In the genomic region with DNA sequence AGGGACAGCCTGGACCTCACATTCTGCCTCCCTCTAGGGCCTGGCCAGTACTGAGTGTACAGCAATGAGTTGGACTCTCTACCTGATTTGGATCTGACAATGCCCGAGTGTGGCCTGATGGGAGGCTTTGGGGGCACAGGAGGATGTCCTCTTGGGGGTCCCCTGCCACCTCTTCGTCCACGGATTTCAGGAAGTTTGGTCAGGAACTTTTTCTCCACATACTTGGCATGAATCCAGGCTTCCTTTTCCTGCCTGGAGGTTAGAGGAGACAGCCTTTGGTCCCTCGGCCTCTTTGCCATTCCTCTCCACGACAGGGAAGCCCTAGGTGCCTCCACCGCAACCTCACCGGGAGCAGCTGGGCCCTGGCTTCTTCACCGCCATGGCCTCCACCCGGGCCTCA, we compare ENCODE assay signal across 14 mouse cellular contexts. TPM values are rescaled to one million over a fixed set of nuclear protein-coding genes. Genes with fewer than 3 reads are reported as not detected.
DNase-seq lines count a peak whose midpoint lies in the region; ATAC-seq and TF ChIP-seq lines count a peak whose summit lies in the region.
"Had no signal": no experiment of that assay in that cellular context is flagged by ENCODE, and none has a peak within 500 bp of the region (broad histone marks: within the 10 kb centered on the region; RNA-seq: fewer than 3 reads in every experiment).

No protein-coding gene starts in this region.

- DNase-seq in heart, postnatal 4 days, result no peak
- DNase-seq in lung, postnatal 10 days, result peak; percentile 35
- DNase-seq in lung, postnatal 25 days (ENCODE audit: low spot score), result no peak
- DNase-seq in stomach, postnatal 0 days (ENCODE audit: low spot score), result no peak
- DNase-seq in frontal cortex, postnatal 36 days (ENCODE audit: low spot score in 2 of 2), result no peak
- DNase-seq: cerebellum, adult 11-12 months; gastrocnemius, postnatal 10 days had no signal

- peaks cover 32% of the 10 kb centered on the region for H3K4me1 ChIP-seq in heart, embryonic 15.5 days (replicated peaks)
- peaks cover 19% of the 10 kb centered on the region for H3K4me1 ChIP-seq in kidney, embryonic 16.5 days (ENCODE audit: insufficient read depth, low read length)
- peaks cover 1% of the 10 kb centered on the region for H3K4me1 ChIP-seq in stomach, postnatal 0 days (replicated peaks; ENCODE audit: control insufficient read depth, insufficient read depth)

- no peak for ATAC-seq in heart, embryonic 15.5 days (replicated peaks; ENCODE audit: insufficient number of reproducible peaks, insufficient read depth, low FRiP score, low read depth)
- ATAC-seq in kidney, embryonic 16.5 days (ENCODE audit: low FRiP score, low TSS enrichment), result no peak
- ATAC-seq in stomach, postnatal 0 days (ENCODE audit: low FRiP score, low TSS enrichment), result no peak

- 53% methylated on average over 9 of the region's 9 CpGs for WGBS in heart, embryonic 15.5 days
- 58% methylated on average over 9 of the region's 9 CpGs for WGBS in kidney, embryonic 16.5 days
- 60% methylated on average over 9 of the region's 9 CpGs for WGBS in stomach, postnatal 0 days

- no peak overlapping the region for H3K4me3 ChIP-seq in heart, embryonic 15.5 days
- H3K4me3 ChIP-seq in kidney, embryonic 16.5 days (ENCODE audit: low read length), result no peak overlapping the region
- H3K4me3 ChIP-seq in stomach, postnatal 0 days (ENCODE audit: low read depth, low read length), result no peak overlapping the region
- H3K4me3 ChIP-seq: forebrain, embryonic 12.5 days; hindbrain, embryonic 15.5 days had no signal

- no peaks in the 10 kb centered on the region for H3K36me3 ChIP-seq in heart, embryonic 15.5 days
- H3K36me3 ChIP-seq in kidney, embryonic 16.5 days (ENCODE audit: insufficient read depth, low read length), result no peaks in the 10 kb centered on the region
- no peaks in the 10 kb centered on the region for H3K36me3 ChIP-seq in stomach, postnatal 0 days (ENCODE audit: control insufficient read depth, insufficient read depth, low read length)
- H3K36me3 ChIP-seq: forebrain, embryonic 12.5 days; hindbrain, embryonic 15.5 days had no signal

- H3K9ac ChIP-seq in heart, embryonic 15.5 days, result no peak overlapping the region
- 0 out of 2 replicates have a peak overlapping the region, but pooled peaks have one; percentile 14 for H3K9ac ChIP-seq in kidney, embryonic 16.5 days (replicated peaks; ENCODE audit: low read length)
- no peak overlapping the region for H3K9ac ChIP-seq in stomach, postnatal 0 days (ENCODE audit: low read length)
- H3K9ac ChIP-seq: forebrain, embryonic 12.5 days; hindbrain, embryonic 15.5 days had no signal

- H3K9me3 ChIP-seq in heart, embryonic 15.5 days (replicated peaks), result no peaks in the 10 kb centered on the region
- H3K9me3 ChIP-seq in kidney, embryonic 16.5 days (ENCODE audit: low read length), result no peaks in the 10 kb centered on the region
- no peaks in the 10 kb centered on the region for H3K9me3 ChIP-seq in stomach, postnatal 0 days (ENCODE audit: control insufficient read depth, low read length)
- H3K9me3 ChIP-seq: forebrain, embryonic 12.5 days; hindbrain, embryonic 15.5 days had no signal

- no peak for TF ChIP-seq CTCF in stomach, postnatal 0 days (IDR thresholded peaks at IDR 0.05; ENCODE audit: low read depth)

- peak overlapping the region; percentile 40 for H3K27ac ChIP-seq in heart, embryonic 15.5 days
- H3K27ac ChIP-seq in kidney, embryonic 16.5 days (ENCODE audit: low read length), result peak overlapping the region; percentile 14; the same call in 1 of the 2 replicates
- peak overlapping the region; percentile 45 for H3K27ac ChIP-seq in stomach, postnatal 0 days (replicated peaks)
- H3K27ac ChIP-seq: forebrain, embryonic 12.5 days; hindbrain, embryonic 15.5 days had no signal

- no peaks in the 10 kb centered on the region; the same call in 1 of the 2 replicates for H3K27me3 ChIP-seq in heart, embryonic 15.5 days
- no peaks in the 10 kb centered on the region for H3K27me3 ChIP-seq in kidney, embryonic 16.5 days (ENCODE audit: insufficient read depth, low read length)
- H3K27me3 ChIP-seq in stomach, postnatal 0 days (ENCODE audit: control insufficient read depth, insufficient read depth, low read length), result no peaks in the 10 kb centered on the region

- no peak for TF ChIP-seq EP300 in stomach, postnatal 0 days (optimal IDR thresholded peaks at IDR 0.05)

- peak overlapping the region; percentile 13; the same call in 1 of the 2 replicates for H3K4me2 ChIP-seq in heart, embryonic 15.5 days
- 0 out of 2 replicates have a peak overlapping the region, but pooled peaks have one; percentile 5 for H3K4me2 ChIP-seq in kidney, embryonic 16.5 days (replicated peaks; ENCODE audit: low read depth, low read length)
- H3K4me2 ChIP-seq in stomach, postnatal 0 days (replicated peaks; ENCODE audit: low read depth), result no peak overlapping the region
- H3K4me2 ChIP-seq: forebrain, embryonic 12.5 days; hindbrain, embryonic 15.5 days had no signal

RNA-seq across cellular contexts. Expression of gene Kctd11, which starts 3.0 kb away (rescaled TPM):
- 3.3 and 5.7 TPM in 2 replicates for polyA plus RNA-seq in heart, embryonic 15.5 days (2015; fragmentation: Nextera tagmentation; extraction: Ambion mirVana)
- total RNA-seq in heart, postnatal 4 days (2021), result 1 to 10 TPM; 3.3 TPM
- polyA plus RNA-seq in kidney, embryonic 16.5 days (2015; fragmentation: Nextera tagmentation; extraction: Ambion mirVana), result 11.3 and 12.5 TPM in 2 replicates
- 15.9 and 18.1 TPM in 2 replicates for polyA plus RNA-seq in stomach, postnatal 0 days (2015; fragmentation: Nextera tagmentation; extraction: Ambion mirVana)

RNA-seq across cellular contexts. Expression of gene Tmem95, which starts 6.4 kb away (rescaled TPM):
- polyA plus RNA-seq in heart, embryonic 15.5 days (2015; fragmentation: Nextera tagmentation; extraction: Ambion mirVana), result not detected in 2 replicates
- not detected for total RNA-seq in heart, postnatal 4 days (2021)
- polyA plus RNA-seq in kidney, embryonic 16.5 days (2015; fragmentation: Nextera tagmentation; extraction: Ambion mirVana), result not detected in 2 replicates
- polyA plus RNA-seq in stomach, postnatal 0 days (2015; fragmentation: Nextera tagmentation; extraction: Ambion mirVana), result 0.25 and 0.54 TPM in 2 replicates
- total RNA-seq: adrenal gland, postnatal 4 days; gastrocnemius, postnatal 10 days; layer of hippocampus, adult 18-20 months; left cerebral cortex, postnatal 14 days had no signal
- polyA plus RNA-seq: forebrain, embryonic 12.5 days; hindbrain, embryonic 15.5 days had no signal

RNA-seq across cellular contexts. Expression of gene Acap1, which starts 11.1 kb away (rescaled TPM):
- 4.5 and 14.8 TPM in 2 replicates for polyA plus RNA-seq in heart, embryonic 15.5 days (2015; fragmentation: Nextera tagmentation; extraction: Ambion mirVana)
- total RNA-seq in heart, postnatal 4 days (2021), result 1 to 10 TPM; 2.8 to 3.2 TPM
- polyA plus RNA-seq in kidney, embryonic 16.5 days (2015; fragmentation: Nextera tagmentation; extraction: Ambion mirVana), result 0.44 and 0.67 TPM in 2 replicates
- 0.70 and 0.71 TPM in 2 replicates for polyA plus RNA-seq in stomach, postnatal 0 days (2015; fragmentation: Nextera tagmentation; extraction: Ambion mirVana)
- total RNA-seq: layer of hippocampus, adult 18-20 months; left cerebral cortex, postnatal 14 days had no signal

RNA-seq across cellular contexts. Expression of gene 2810408A11Rik, which starts 16.5 kb away (rescaled TPM):
- polyA plus RNA-seq in heart, embryonic 15.5 days (2015; fragmentation: Nextera tagmentation; extraction: Ambion mirVana), result 3.7 and 5.8 TPM in 2 replicates
- 1 to 10 TPM; 5.2 to 6.2 TPM for total RNA-seq in heart, postnatal 4 days (2021)
- 11.7 and 12.8 TPM in 2 replicates for polyA plus RNA-seq in kidney, embryonic 16.5 days (2015; fragmentation: Nextera tagmentation; extraction: Ambion mirVana)
- 5.6 and 5.9 TPM in 2 replicates for polyA plus RNA-seq in stomach, postnatal 0 days (2015; fragmentation: Nextera tagmentation; extraction: Ambion mirVana)

RNA-seq across cellular contexts. Expression of gene Neurl4, which starts 16.6 kb away (rescaled TPM):
- polyA plus RNA-seq in heart, embryonic 15.5 days (2015; fragmentation: Nextera tagmentation; extraction: Ambion mirVana), result 5.2 and 7.0 TPM in 2 replicates
- 10 to 100 TPM; 45.8 to 48.5 TPM for total RNA-seq in heart, postnatal 4 days (2021)
- 11.4 and 12.8 TPM in 2 replicates for polyA plus RNA-seq in kidney, embryonic 16.5 days (2015; fragmentation: Nextera tagmentation; extraction: Ambion mirVana)
- polyA plus RNA-seq in stomach, postnatal 0 days (2015; fragmentation: Nextera tagmentation; extraction: Ambion mirVana), result 2.3 and 3.9 TPM in 2 replicates
